Mouse (Mus musculus) limb, embryonic 10.5 days (tissue): ENCODE results near the gene Eprs. TPM values are rescaled to one million over a fixed set of nuclear protein-coding genes. Genes with fewer than 3 reads are reported as not detected.
"Not testable (repeated sequence)": the region's sequence is repeated elsewhere in the genome, so short reads cannot be mapped to it uniquely, and the experiment has no call there.

ENCODE experiments used
- DNase-seq: peaks from one replicate; pipeline ENCODE4 v3.0.0-alpha.2; 2017; ENCODE audit warnings: low spot score
- H3K27ac ChIP-seq: fragments of 300-500 bp; sonication (generic); 2 replicates; pipeline ENCODE4 v1.5.1; 2016; ENCODE audit warnings: mild to moderate bottlenecking
- H3K27me3 ChIP-seq: fragments of 300-500 bp; sonication (generic); 2 replicates; pipeline ENCODE4 v1.6.1; 2016; ENCODE audit warnings: low read depth, mild to moderate bottlenecking; ENCODE audit not compliant: poor library complexity, severe bottlenecking
- H3K36me3 ChIP-seq: fragments of 300-500 bp; sonication (generic); 2 replicates; pipeline ENCODE4 v1.6.1; 2016; ENCODE audit warnings: mild to moderate bottlenecking, moderate library complexity
- H3K4me1 ChIP-seq: fragments of 300-500 bp; sonication (generic); 2 replicates; pipeline ENCODE4 v1.6.1; 2016
- H3K4me3 ChIP-seq: fragments of 300-500 bp; sonication (generic); 2 replicates; pipeline ENCODE4 v1.5.1; 2016; ENCODE audit warnings: mild to moderate bottlenecking, moderate library complexity
- H3K9me3 ChIP-seq: fragments of 300-500 bp; sonication (generic); replicated peaks from 2 replicates; pipeline ENCODE4 v1.6.1; 2016; ENCODE audit warnings: mild to moderate bottlenecking
- WGBS: fragments of 180-500 bp; shearing (Covaris S2); methylation state at CpG from one replicate; pipeline ENCODE4 v1.1.7; 2016; 5-methylcytosine and 5-hydroxymethylcytosine counted together
- polyA plus RNA-seq: library from polyadenylated mRNA; unstranded; fragments of >200 nt; fragmentation: Nextera tagmentation; extraction: Ambion mirVana; gene quantifications from 2 replicates; pipeline ENCODE4 v1.2.1, GENCODE M21; 2016

Gene Eprs
- polyA plus RNA-seq: 149 and 161 TPM in 2 replicates

- Histone ChIP-seq H3K36me3 (peaks cover 17% of the 10 kb centered on the region), H3K27ac (peak within 1 kb of the TSS; percentile 94), H3K4me1 (peaks cover 13% of the 10 kb centered on the region), H3K9me3 (no peaks in the 10 kb centered on the region), H3K27me3 (no peaks in the 10 kb centered on the region), H3K4me3 (peak within 1 kb of the TSS; percentile 99)
- peak; percentile 100 for DNase-seq
- under 1% methylated on average over 92 of the region's 92 CpGs for WGBS
Observed at GRCm38 (mm10) chr1:185362677-185363520, at the start of gene Eprs. Gene Eprs, plus strand, starts transcription at chr1:185363044.

- no peak overlapping the region for H3K4me3 ChIP-seq
- H3K9me3 ChIP-seq: no peaks in the 10 kb centered on the region
- H3K4me1 ChIP-seq: no peaks in the 10 kb centered on the region
- peaks cover 73% of the 10 kb centered on the region for H3K36me3 ChIP-seq
- H3K27ac ChIP-seq: no peak overlapping the region
- H3K27me3 ChIP-seq: no peaks in the 10 kb centered on the region
- 93% methylated on average over 4 of the region's 4 CpGs for WGBS
- DNase-seq: no peak
Observed at GRCm38 (mm10) chr1:185314546-185314945, 48.3 kb upstream of the Eprs start.

- H3K9me3 ChIP-seq: no peaks in the 10 kb centered on the region
- H3K27ac ChIP-seq: no peak overlapping the region
- WGBS: 91% methylated on average over 16 of the region's 16 CpGs
- DNase-seq: no peak
- no peaks in the 10 kb centered on the region for H3K27me3 ChIP-seq
- no peaks in the 10 kb centered on the region for H3K4me1 ChIP-seq
- H3K36me3 ChIP-seq: peaks cover 83% of the 10 kb centered on the region
- no peak overlapping the region for H3K4me3 ChIP-seq
Observed at GRCm38 (mm10) chr1:185315846-185316568, 46.8 kb upstream of the Eprs start.

GRCm38 (mm10) chr1:185327754-185328345 is 35.0 kb upstream of the Eprs start:
- H3K27me3 ChIP-seq, DNase-seq, H3K27ac ChIP-seq, H3K9me3 ChIP-seq: not testable (repeated sequence)
- Histone ChIP-seq H3K4me1 (peaks cover 12% of the 10 kb centered on the region), H3K4me3 (peak overlapping the region; percentile 97), H3K36me3 (peaks cover 43% of the 10 kb centered on the region)
- 75% methylated on average over 3 of the region's 3 CpGs for WGBS

GRCm38 (mm10) chr1:185328721-185329610 is 33.9 kb upstream of the Eprs start, which contains the start of gene Iars2:
Gene Iars2, minus strand, starts transcription at chr1:185329396.
- peaks cover 32% of the 10 kb centered on the region for H3K36me3 ChIP-seq
- peak within 1 kb of the TSS; percentile 97 for H3K4me3 ChIP-seq
- no peaks in the 10 kb centered on the region for H3K9me3 ChIP-seq
- peak; percentile 98 for DNase-seq
- H3K27me3 ChIP-seq: no peaks in the 10 kb centered on the region
- H3K4me1 ChIP-seq: peaks cover 18% of the 10 kb centered on the region
- peak within 1 kb of the TSS; percentile 97 for H3K27ac ChIP-seq
- WGBS: under 1% methylated on average over 74 of the region's 76 CpGs

GRCm38 (mm10) chr1:185329851-185330250 is 33.0 kb upstream of the Eprs start:
- Histone ChIP-seq H3K27me3 (no peaks in the 10 kb centered on the region), H3K4me3 (peak overlapping the region; percentile 97; the same call in 1 of the 2 replicates), H3K4me1 (peaks cover 18% of the 10 kb centered on the region), H3K9me3 (no peaks in the 10 kb centered on the region), H3K36me3 (peaks cover 23% of the 10 kb centered on the region), H3K27ac (no peak overlapping the region)
- DNase-seq: no peak
- WGBS: 94% methylated on average over 8 of the region's 8 CpGs

GRCm38 (mm10) chr1:185331364-185331763 is 31.5 kb upstream of the Eprs start:
- H3K36me3 ChIP-seq: peaks cover 9% of the 10 kb centered on the region
- no peak overlapping the region for H3K27ac ChIP-seq
- no peaks in the 10 kb centered on the region for H3K9me3 ChIP-seq
- WGBS: 60% methylated on average over 5 of the region's 5 CpGs
- no peak for DNase-seq
- H3K4me1 ChIP-seq: peaks cover 18% of the 10 kb centered on the region
- H3K27me3 ChIP-seq: no peaks in the 10 kb centered on the region
- H3K4me3 ChIP-seq: peak overlapping the region; percentile 68

- peaks cover 18% of the 10 kb centered on the region for H3K4me1 ChIP-seq
Observed at GRCm38 (mm10) chr1:185331983-185332430, 30.8 kb upstream of the Eprs start, which contains the start of gene Bpnt1. Gene Bpnt1, plus strand, starts transcription at chr1:185332149.

GRCm38 (mm10) chr1:185333651-185334050 is 29.2 kb upstream of the Eprs start:
- Histone ChIP-seq H3K9me3 (no peaks in the 10 kb centered on the region), H3K4me1 (peaks cover 12% of the 10 kb centered on the region), H3K27ac (no peak overlapping the region), H3K27me3 (no peaks in the 10 kb centered on the region), H3K4me3 (no peak overlapping the region), H3K36me3 (peaks cover 16% of the 10 kb centered on the region)
- no peak for DNase-seq
- 92% methylated on average over 5 of the region's 5 CpGs for WGBS

More at GRCm38 (mm10) chr1:185331983-185332430, 30.8 kb upstream of the Eprs start, which contains the start of gene Bpnt1:
- Histone ChIP-seq H3K4me3 (peak within 1 kb of the TSS; percentile 68), H3K36me3 (peaks cover 3% of the 10 kb centered on the region), H3K9me3 (no peaks in the 10 kb centered on the region), H3K27ac (peak within 1 kb of the TSS; percentile 85), H3K27me3 (no peaks in the 10 kb centered on the region)
- DNase-seq: peak; percentile 90
- WGBS: under 1% methylated on average over 32 of the region's 32 CpGs

- no peak for DNase-seq
- H3K36me3 ChIP-seq: peaks cover 20% of the 10 kb centered on the region
- no peaks in the 10 kb centered on the region for H3K27me3 ChIP-seq
- WGBS: 93% methylated on average over 4 of the region's 4 CpGs
- no peak overlapping the region for H3K4me3 ChIP-seq
- no peaks in the 10 kb centered on the region for H3K9me3 ChIP-seq
- H3K27ac ChIP-seq: no peak overlapping the region
- peaks cover 12% of the 10 kb centered on the region for H3K4me1 ChIP-seq
Observed at GRCm38 (mm10) chr1:185334136-185334535, 28.7 kb upstream of the Eprs start.

- peaks cover 30% of the 10 kb centered on the region for H3K36me3 ChIP-seq
- H3K9me3 ChIP-seq: no peaks in the 10 kb centered on the region
- no peaks in the 10 kb centered on the region for H3K27me3 ChIP-seq
- no peak for DNase-seq
- H3K4me1 ChIP-seq: peaks cover 12% of the 10 kb centered on the region
- no peak overlapping the region for H3K27ac ChIP-seq
- 87% methylated on average over 6 of the region's 6 CpGs for WGBS
- H3K4me3 ChIP-seq: no peak overlapping the region
Observed at GRCm38 (mm10) chr1:185335231-185335765, 27.5 kb upstream of the Eprs start.
